Mouse (Mus musculus): Measurements from ENCODE around the gene Pigz.

GRCm38 (mm10) chr16:31948345-31948774 lies 14.7 kb downstream of the Pigz start, which contains the start of the genes 0610012G03Rik and Ncbp2:
- TF ChIP-seq GATA1 (IDR thresholded peaks at IDR 0.05; ENCODE audit: borderline replicate concordance, low read length) (no peak), FLI1 (IDR thresholded peaks at IDR 0.05; ENCODE audit: low read length) (peak; percentile 50; the same call in 1 of the 2 replicates)

Data from megakaryocyte, embryonic 14.5 days (primary cell).